ENCODE assay signal across 28 mouse cellular contexts in genomic region chr14:54544703-54545102, GRCm38 (mm10). TPM values are rescaled to one million over a fixed set of nuclear protein-coding genes. Genes with fewer than 3 reads are reported as not detected.
"Had no signal": no experiment of that assay in that cellular context is flagged by ENCODE, and none has a peak within 500 bp of the region (broad histone marks: within the 10 kb centered on the region; RNA-seq: fewer than 3 reads in every experiment).

No protein-coding gene starts in this region.

- H3K4me3 ChIP-seq: embryonic facial prominence, embryonic 10.5 days; embryonic facial prominence, embryonic 12.5 days; embryonic facial prominence, embryonic 13.5 days; embryonic facial prominence, embryonic 15.5 days; erythroblast, embryonic 14.5 days; forebrain, embryonic 10.5 days; forebrain, embryonic 12.5 days; forebrain, embryonic 13.5 days; forebrain, embryonic 15.5 days; gastrocnemius, adult 2 months; heart, adult 2 months had no signal

- DNase-seq: cerebellum, adult 8-10 months; cerebellum, adult 9-10 months; cerebellum, adult 9-11 months; cerebellum, postnatal 10 days; cerebellum, postnatal 14 days; cerebellum, postnatal 25 days; cerebellum, postnatal 36 days; embryo, embryonic 11 days; forebrain, postnatal 0 days; gastrocnemius, adult 2 months; gastrocnemius, postnatal 10 days; gastrocnemius, postnatal 14 days; gastrocnemius, postnatal 25 days; gastrocnemius, postnatal 36 days; heart, adult 11 months; heart, adult 18-20 months; heart, adult 2 months had no signal

- H3K4me1 ChIP-seq: embryonic facial prominence, embryonic 12.5 days; embryonic facial prominence, embryonic 13.5 days; embryonic facial prominence, embryonic 15.5 days; forebrain, embryonic 12.5 days; forebrain, embryonic 13.5 days; forebrain, embryonic 15.5 days had no signal

- H3K9me3 ChIP-seq: embryonic facial prominence, embryonic 10.5 days; embryonic facial prominence, embryonic 12.5 days; embryonic facial prominence, embryonic 13.5 days; embryonic facial prominence, embryonic 15.5 days; forebrain, embryonic 10.5 days; forebrain, embryonic 12.5 days; forebrain, embryonic 13.5 days; forebrain, embryonic 15.5 days had no signal

- H3K27ac ChIP-seq: embryonic facial prominence, embryonic 10.5 days; embryonic facial prominence, embryonic 12.5 days; embryonic facial prominence, embryonic 13.5 days; embryonic facial prominence, embryonic 15.5 days; forebrain, embryonic 10.5 days; forebrain, embryonic 12.5 days; forebrain, embryonic 13.5 days; forebrain, embryonic 15.5 days; gastrocnemius, adult 2 months; heart, adult 2 months had no signal

- H3K9ac ChIP-seq: embryonic facial prominence, embryonic 12.5 days; embryonic facial prominence, embryonic 13.5 days; embryonic facial prominence, embryonic 15.5 days; forebrain, embryonic 12.5 days; forebrain, embryonic 13.5 days; forebrain, embryonic 15.5 days; forebrain, postnatal 0 days had no signal

- H3K4me2 ChIP-seq: embryonic facial prominence, embryonic 12.5 days; embryonic facial prominence, embryonic 13.5 days; embryonic facial prominence, embryonic 15.5 days; forebrain, embryonic 12.5 days; forebrain, embryonic 13.5 days; forebrain, embryonic 15.5 days had no signal

- ATAC-seq: forebrain, embryonic 13.5 days; forebrain, embryonic 14.5 days; forebrain, embryonic 15.5 days; forebrain, embryonic 16.5 days; forebrain, postnatal 0 days had no signal

- H3K27me3 ChIP-seq: embryonic facial prominence, embryonic 12.5 days; embryonic facial prominence, embryonic 13.5 days; embryonic facial prominence, embryonic 15.5 days; forebrain, embryonic 12.5 days; forebrain, embryonic 13.5 days; forebrain, embryonic 15.5 days had no signal

RNA-seq across cellular contexts. Expression of gene Ajuba, which starts 32.7 kb away (rescaled TPM):
- polyA plus RNA-seq: erythroblast, embryonic 14.5 days had no signal
